Mouse (Mus musculus): ENCODE data around the gene Fzd7. TPM values are rescaled to one million over a fixed set of nuclear protein-coding genes. Genes with fewer than 3 reads are reported as not detected.

The Fzd7 gene
- polyA plus RNA-seq (2012; rRNA removed; ENCODE audit: low replicate concordance): 9.2 and 10.9 TPM in 2 replicates

DNA sequence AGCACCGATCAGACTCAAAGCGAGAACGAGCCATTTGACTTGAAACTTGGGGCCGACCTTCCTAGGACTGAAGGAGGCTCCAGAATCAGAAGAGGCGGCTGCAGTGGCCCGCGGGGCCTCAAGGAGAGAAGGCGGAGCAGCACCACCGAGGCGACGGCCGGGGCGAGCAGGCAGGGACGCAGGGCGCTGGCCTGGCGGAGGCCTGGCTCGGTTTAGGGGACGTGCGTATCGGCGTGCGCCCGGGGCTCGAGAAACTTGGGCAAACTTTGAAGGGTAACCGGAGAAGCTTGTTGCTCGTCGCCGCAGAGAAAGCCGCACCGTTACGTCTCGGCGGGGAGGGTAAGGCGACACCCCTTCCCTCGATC, at the start of gene Fzd7:
Gene Fzd7 (plus strand): TSS at position 94 of the 365 bp plus-strand sequence.

GRCm38 (mm10) chr1:59516026-59516917, 34.0 kb downstream of the Fzd7 start, which contains the start of gene Gm973:
TSS of gene Gm973 (plus strand) at chr1:59516264.

Other genes starting within 250 kb of the Fzd7 start
- 4.8 and 5.2 TPM in 2 replicates for gene Als2, start 245.2 kb upstream of the Fzd7 start, polyA plus RNA-seq (2012; rRNA removed; ENCODE audit: low replicate concordance)
- not detected in 2 replicates for gene Cdk15, start 225.5 kb upstream of the Fzd7 start, polyA plus RNA-seq (2012; rRNA removed; ENCODE audit: low replicate concordance)
- 0.13 TPM in 1 of 2 replicates, not detected in the other for gene Gm973, start 33.8 kb downstream of the Fzd7 start, polyA plus RNA-seq (2012; rRNA removed; ENCODE audit: low replicate concordance)
- 1.5 and 2.0 TPM in 2 replicates for gene Sumo1, start 188.4 kb downstream of the Fzd7 start, polyA plus RNA-seq (2012; rRNA removed; ENCODE audit: low replicate concordance)
- 3.5 and 11.7 TPM in 2 replicates for gene Nop58, start 202.5 kb downstream of the Fzd7 start, polyA plus RNA-seq (2012; rRNA removed; ENCODE audit: low replicate concordance)